Mouse (Mus musculus) adrenal gland, adult 2 months (tissue): Measurements from ENCODE around the gene Rab3c. TPM values are rescaled to one million over a fixed set of nuclear protein-coding genes. Genes with fewer than 3 reads are reported as not detected.

ENCODE experiments used
- DNase-seq: peaks from one replicate; pipeline ENCODE4 v3.0.0; 2021
- polyA plus RNA-seq: library from polyadenylated mRNA; depleted of rRNA; stranded (reverse); fragments of >200 nt; gene quantifications from 2 replicates; pipeline ENCODE4 v1.2.3, GENCODE M21; 2012; rRNA removed
- total RNA-seq, 2 experiments: library from RNA; stranded (reverse); gene quantifications; 2 replicates each; pipeline ENCODE4 v1.2.3; 2021

The Rab3c gene
- total and polyA plus RNA-seq, 3 experiments = 1.9 to 38.3 (median 25.7) TPM

GRCm38 (mm10) chr13:110019774-110020173 lies 261.0 kb downstream of the Rab3c start:
- DNase-seq = no peak

GRCm38 (mm10) chr13:110018941-110019743 lies 261.7 kb downstream of the Rab3c start:
- DNase-seq = peak; percentile 50

GRCm38 (mm10) chr13:110018431-110018901 lies 262.3 kb downstream of the Rab3c start:
- DNase-seq = peak; percentile 76

GRCm38 (mm10) chr13:110012029-110012428 lies 268.8 kb downstream of the Rab3c start:
- no peak for DNase-seq

GRCm38 (mm10) chr13:110010876-110011275 lies 269.9 kb downstream of the Rab3c start:
- no peak for DNase-seq

GRCm38 (mm10) chr13:110008539-110008938 lies 272.3 kb downstream of the Rab3c start:
- no peak for DNase-seq

- no peak for DNase-seq
Measured at GRCm38 (mm10) chr13:110006106-110006781, 274.6 kb downstream of the Rab3c start.

Other genes with a start within 250 kb of the Rab3c start
- under 1 TPM; 0.14 to 0.24 TPM for gene Gapt, start 76.2 kb upstream of the Rab3c start, total RNA-seq
- gene Gapt, start 76.2 kb upstream of the Rab3c start, polyA plus RNA-seq = 0.19 TPM in 1 of 2 replicates, not detected in the other
- gene Plk2, start 114.0 kb upstream of the Rab3c start, total RNA-seq = 10 to 100 TPM; 10.6 to 15.4 TPM
- 3.0 and 3.6 TPM in 2 replicates for gene Plk2, start 114.0 kb upstream of the Rab3c start, polyA plus RNA-seq